8 mouse cellular contexts compared by ENCODE assay signal in genomic region chr14:60086808-60087725, GRCm38 (mm10).
DNase-seq lines count a peak whose midpoint lies in the region; ATAC-seq and TF ChIP-seq lines count a peak whose summit lies in the region.

No protein-coding gene starts in this region.

- H3K36me3 ChIP-seq in heart, embryonic 10.5 days, result no peaks in the 10 kb centered on the region
- H3K36me3 ChIP-seq in embryonic facial prominence, embryonic 15.5 days, result no peaks in the 10 kb centered on the region
- H3K36me3 ChIP-seq in lung, embryonic 14.5 days (ENCODE audit: insufficient read depth), result no peaks in the 10 kb centered on the region
- H3K36me3 ChIP-seq in neural tube, embryonic 15.5 days, result no peaks in the 10 kb centered on the region

- no peak for TF ChIP-seq CTCF in lung, embryonic 14.5 days (IDR thresholded peaks at IDR 0.05; ENCODE audit: low read depth)

- peak; percentile 91 for ATAC-seq in embryonic facial prominence, embryonic 15.5 days (ENCODE audit: insufficient number of reproducible peaks, low FRiP score, low TSS enrichment, low read depth)
- ATAC-seq in lung, embryonic 14.5 days (ENCODE audit: insufficient read depth), result peak; percentile 87
- ATAC-seq in neural tube, embryonic 15.5 days (ENCODE audit: low FRiP score), result peak; percentile 93

- intact Hi-C loops in heart, postnatal 36 days (cut with DNase I), result no loop called here

- H3K4me3 ChIP-seq in heart, embryonic 10.5 days, result peak overlapping the region; percentile 59
- H3K4me3 ChIP-seq in embryonic facial prominence, embryonic 15.5 days (replicated peaks), result peak overlapping the region; percentile 44
- peak overlapping the region; percentile 35 for H3K4me3 ChIP-seq in lung, embryonic 14.5 days (ENCODE audit: low read depth, low read length)
- H3K4me3 ChIP-seq in neural tube, embryonic 15.5 days (replicated peaks), result peak overlapping the region; percentile 55

- peak; percentile 88 for DNase-seq in heart, embryonic 10.5 days (ENCODE audit: low spot score)
- DNase-seq in heart, postnatal 36 days, result no peak
- DNase-seq in brain, adult 2 months (ENCODE audit: low read depth, low spot score), result peak; percentile 92
- peak; percentile 60 for DNase-seq in kidney, postnatal 10 days
- DNase-seq in lung, embryonic 14.5 days, result peak; percentile 60
- DNase-seq in urinary bladder, adult 2 months (ENCODE audit: low spot score), result peak; percentile 29

- H3K27me3 ChIP-seq in heart, embryonic 10.5 days (ENCODE audit: insufficient read depth, poor library complexity, severe bottlenecking), result peaks cover 19% of the 10 kb centered on the region
- H3K27me3 ChIP-seq in embryonic facial prominence, embryonic 15.5 days, result no peaks in the 10 kb centered on the region; the same call in 1 of the 2 replicates
- no peaks in the 10 kb centered on the region; the same call in 1 of the 2 replicates for H3K27me3 ChIP-seq in lung, embryonic 14.5 days (ENCODE audit: insufficient read depth, low read length)
- H3K27me3 ChIP-seq in neural tube, embryonic 15.5 days (replicated peaks), result no peaks in the 10 kb centered on the region

- H3K4me1 ChIP-seq in heart, embryonic 10.5 days, result peaks cover 12% of the 10 kb centered on the region
- H3K4me1 ChIP-seq in embryonic facial prominence, embryonic 15.5 days, result peaks cover 7% of the 10 kb centered on the region
- H3K4me1 ChIP-seq in lung, embryonic 14.5 days (ENCODE audit: insufficient read depth), result no peaks in the 10 kb centered on the region
- H3K4me1 ChIP-seq in neural tube, embryonic 15.5 days, result peaks cover 30% of the 10 kb centered on the region

- no peak overlapping the region for H3K9ac ChIP-seq in embryonic facial prominence, embryonic 15.5 days
- H3K9ac ChIP-seq in lung, embryonic 14.5 days, result 0 out of 2 replicates have a peak overlapping the region, but pooled peaks have one; percentile 1
- H3K9ac ChIP-seq in neural tube, embryonic 15.5 days (replicated peaks), result peak overlapping the region; percentile 54

- H3K27ac ChIP-seq in heart, embryonic 10.5 days, result 0 out of 2 replicates have a peak overlapping the region, but pooled peaks have one; percentile 17
- H3K27ac ChIP-seq in embryonic facial prominence, embryonic 15.5 days (replicated peaks), result no peak overlapping the region
- no peak overlapping the region for H3K27ac ChIP-seq in lung, embryonic 14.5 days (ENCODE audit: low read depth)
- H3K27ac ChIP-seq in neural tube, embryonic 15.5 days (replicated peaks), result 0 out of 2 replicates have a peak overlapping the region, but pooled peaks have one; percentile 37

- no peaks in the 10 kb centered on the region for H3K9me3 ChIP-seq in heart, embryonic 10.5 days
- no peaks in the 10 kb centered on the region for H3K9me3 ChIP-seq in embryonic facial prominence, embryonic 15.5 days (replicated peaks)
- H3K9me3 ChIP-seq in lung, embryonic 14.5 days (ENCODE audit: low read depth, low read length), result no peaks in the 10 kb centered on the region
- no peaks in the 10 kb centered on the region for H3K9me3 ChIP-seq in neural tube, embryonic 15.5 days (replicated peaks)

- H3K4me2 ChIP-seq in embryonic facial prominence, embryonic 15.5 days (replicated peaks), result peak overlapping the region; percentile 81
- peak overlapping the region; percentile 81 for H3K4me2 ChIP-seq in lung, embryonic 14.5 days
- H3K4me2 ChIP-seq in neural tube, embryonic 15.5 days, result peak overlapping the region; percentile 74

- 12% methylated on average over 27 of the region's 33 CpGs for WGBS in heart, embryonic 10.5 days
- 20% methylated on average over 18 of the region's 33 CpGs for WGBS in embryonic facial prominence, embryonic 15.5 days
- WGBS in lung, embryonic 14.5 days, result 10% methylated on average over 30 of the region's 33 CpGs
- WGBS in neural tube, embryonic 15.5 days, result 13% methylated on average over 33 of the region's 33 CpGs

Comparison
In these comparisons a context has a peak if more than half of its experiments do, and no peak if none do; other contexts are left out.
1. DNase-seq: peak in heart, embryonic 10.5 days (single experiment), brain, adult 2 months (single experiment), kidney, postnatal 10 days (single experiment), lung, embryonic 14.5 days (single experiment) and urinary bladder, adult 2 months (single experiment); none in heart, postnatal 36 days (0 of 2).
2. H3K27ac ChIP-seq: peak in heart, embryonic 10.5 days (single experiment) and neural tube, embryonic 15.5 days (single experiment); none in embryonic facial prominence, embryonic 15.5 days (single experiment) and lung, embryonic 14.5 days (single experiment).
3. Peak in every context shown above with its lines, with median percentiles within 50 percentile points of each other: H3K4me3 ChIP-seq, ATAC-seq and H3K4me2 ChIP-seq.